Mouse (Mus musculus) neural tube, embryonic 13.5 days (tissue): Measurements from ENCODE around the gene Adgrd1. TPM values are rescaled to one million over a fixed set of nuclear protein-coding genes. Genes with fewer than 3 reads are reported as not detected.

Experiments
- ATAC-seq: fragments of 200-750 bp; cut with Nextera tagmentation; 2 replicates; pipeline ENCODE4 v1.8.0; 2017; ENCODE audit warnings: low read depth, mild to moderate bottlenecking, moderate TSS enrichment, moderate library complexity
- H3K27ac ChIP-seq: fragments of 300-500 bp; sonication (generic); replicated peaks from 2 replicates; pipeline ENCODE4 v1.5.1; 2015; ENCODE audit warnings: moderate library complexity, mild to moderate bottlenecking, inconsistent platforms
- H3K27me3 ChIP-seq: fragments of 300-500 bp; sonication (generic); 2 replicates; pipeline ENCODE4 v1.6.1; 2015; ENCODE audit warnings: mild to moderate bottlenecking, inconsistent platforms
- H3K36me3 ChIP-seq: fragments of 300-500 bp; sonication (generic); 2 replicates; pipeline ENCODE4 v1.6.1; 2015; ENCODE audit warnings: mild to moderate bottlenecking, inconsistent platforms
- H3K4me1 ChIP-seq: fragments of 300-500 bp; sonication (generic); replicated peaks from 2 replicates; pipeline ENCODE4 v1.6.1; 2015; ENCODE audit warnings: inconsistent platforms
- H3K4me2 ChIP-seq: fragments of 300-500 bp; sonication (generic); 2 replicates; pipeline ENCODE4 v1.6.1; 2015; ENCODE audit warnings: inconsistent platforms, mild to moderate bottlenecking, moderate library complexity
- H3K4me3 ChIP-seq: fragments of 300-500 bp; sonication (generic); 2 replicates; pipeline ENCODE4 v1.5.1; 2015; ENCODE audit warnings: mild to moderate bottlenecking, inconsistent platforms
- H3K9ac ChIP-seq: fragments of 300-500 bp; sonication (generic); 2 replicates; pipeline ENCODE4 v1.6.1; 2015; ENCODE audit warnings: moderate library complexity, mild to moderate bottlenecking, inconsistent platforms
- H3K9me3 ChIP-seq: fragments of 300-500 bp; sonication (generic); 2 replicates; pipeline ENCODE4 v1.6.1; 2016; ENCODE audit warnings: inconsistent platforms
- WGBS: fragments of 180-500 bp; shearing (Covaris S2); methylation state at CpG from one replicate; pipeline ENCODE4 v1.1.7; 2015; 5-methylcytosine and 5-hydroxymethylcytosine counted together
- polyA plus RNA-seq: library from polyadenylated mRNA; unstranded; fragments of >200 nt; fragmentation: Nextera tagmentation; extraction: Ambion mirVana; gene quantifications from 2 replicates; pipeline ENCODE4 v1.2.1, GENCODE M21; 2015

The Adgrd1 gene
- polyA plus RNA-seq, 1 experiment from 2014 or later: 0.38 TPM

DNA sequence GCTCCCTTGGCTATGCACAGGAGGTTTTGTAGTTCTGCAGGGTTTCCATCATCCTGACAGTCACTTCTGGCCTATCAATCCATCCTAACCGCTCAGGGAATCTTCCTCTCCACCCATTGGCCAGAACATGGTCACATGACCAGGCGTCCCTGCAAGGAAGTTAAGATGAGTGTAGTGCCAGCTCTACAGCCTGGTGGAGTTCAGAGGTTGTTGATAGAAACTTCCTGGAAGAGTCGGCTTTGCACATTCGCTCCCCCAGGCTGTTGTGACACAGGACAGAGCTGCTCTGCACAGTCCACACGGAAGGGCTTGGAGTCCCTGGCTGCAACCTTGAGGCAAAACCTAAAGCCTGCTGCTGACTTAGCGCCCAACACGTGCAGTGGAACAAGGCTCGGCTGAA is 152.5 kb downstream of the Adgrd1 start:
- H3K9ac ChIP-seq: no peak overlapping the region
- no peak overlapping the region for H3K4me2 ChIP-seq
- ATAC-seq: no peak
- no peaks in the 10 kb centered on the region for H3K27me3 ChIP-seq
- 0 out of 2 replicates have a peak, but pooled peaks cover 4% of the 10 kb centered on the region for H3K4me1 ChIP-seq
- 85% methylated on average over 8 of the region's 8 CpGs for WGBS
- H3K9me3 ChIP-seq: no peaks in the 10 kb centered on the region
- H3K4me3 ChIP-seq: no peak overlapping the region
- no peaks in the 10 kb centered on the region for H3K36me3 ChIP-seq
- H3K27ac ChIP-seq: no peak overlapping the region

Other genes with a start within 250 kb of the Adgrd1 start
- gene Rimbp2, start 143.3 kb upstream of the Adgrd1 start, polyA plus RNA-seq: 4.7 and 5.2 TPM in 2 replicates
- 36.2 and 38.6 TPM in 2 replicates for gene Stx2, start 88.2 kb upstream of the Adgrd1 start, polyA plus RNA-seq
- gene Ran, start 76.7 kb upstream of the Adgrd1 start, polyA plus RNA-seq: 373 and 402 TPM in 2 replicates